ENCODE assay signal across 11 mouse cellular contexts in genomic region chr11:65475821-65476540, GRCm38 (mm10).
DNase-seq lines count a peak whose midpoint lies in the region; ATAC-seq and TF ChIP-seq lines count a peak whose summit lies in the region.
"Had no signal": no experiment of that assay in that cellular context is flagged by ENCODE, and none has a peak within 500 bp of the region (broad histone marks: within the 10 kb centered on the region; RNA-seq: fewer than 3 reads in every experiment).

No protein-coding gene starts in this region.

- WGBS in intestine, embryonic 14.5 days: 35% methylated on average over 18 of the region's 18 CpGs
- WGBS in intestine, postnatal 0 days: 60% methylated on average over 18 of the region's 18 CpGs
- 46% methylated on average over 18 of the region's 18 CpGs for WGBS in intestine, embryonic 16.5 days

- no peak for TF ChIP-seq POLR2A in brain, embryonic 14.5 days (IDR thresholded peaks at IDR 0.05; ENCODE audit: borderline replicate concordance, extremely low read depth, insufficient read depth, insufficient read length, poor library complexity, severe bottlenecking)

- no peak for DNase-seq in intestine, embryonic 14.5 days (ENCODE audit: low spot score)
- DNase-seq in brain, embryonic 14.5 days (ENCODE audit: low read depth): peak; percentile 60
- no peak for DNase-seq in kidney, postnatal 14 days
- DNase-seq in thymus, adult 18-20 months: no peak
- no peak for DNase-seq in thymus, postnatal 14 days
- DNase-seq: thymus, postnatal 36 days had no signal

- peaks cover 11% of the 10 kb centered on the region; the same call in 1 of the 2 replicates for H3K4me1 ChIP-seq in intestine, embryonic 14.5 days (replicated peaks; ENCODE audit: control insufficient read depth, insufficient read depth, low read length)
- H3K4me1 ChIP-seq in intestine, postnatal 0 days (replicated peaks; ENCODE audit: control insufficient read depth, insufficient read depth, low read length): 0 out of 2 replicates have a peak, but pooled peaks cover 2% of the 10 kb centered on the region
- peaks cover 3% of the 10 kb centered on the region; the same call in 1 of the 2 replicates for H3K4me1 ChIP-seq in intestine, embryonic 16.5 days (ENCODE audit: control insufficient read depth, insufficient read depth, low read length)
- H3K4me1 ChIP-seq: midbrain, embryonic 12.5 days had no signal

- no peak for ATAC-seq in intestine, embryonic 14.5 days (replicated peaks; ENCODE audit: low FRiP score, low TSS enrichment, low read depth)
- ATAC-seq in intestine, postnatal 0 days: no peak
- peak; percentile 23; the same call in 1 of the 2 replicates for ATAC-seq in intestine, embryonic 16.5 days

- H3K4me3 ChIP-seq in intestine, embryonic 14.5 days (ENCODE audit: low read depth, low read length): no peak overlapping the region
- H3K4me3 ChIP-seq in intestine, postnatal 0 days (ENCODE audit: low read depth, low read length): no peak overlapping the region
- H3K4me3 ChIP-seq in C2C12 (ENCODE audit: insufficient read depth, poor library complexity, severe bottlenecking): no peak overlapping the region
- no peak overlapping the region for H3K4me3 ChIP-seq in intestine, embryonic 16.5 days (ENCODE audit: low read length)
- H3K4me3 ChIP-seq: midbrain, embryonic 12.5 days had no signal

- no peak for TF ChIP-seq CTCF in intestine, postnatal 0 days (IDR thresholded peaks at IDR 0.05; ENCODE audit: low read depth)
- TF ChIP-seq CTCF in C2C12 (IDR thresholded peaks at IDR 0.05; ENCODE audit: control insufficient read depth, insufficient read depth, insufficient read length): no peak
- no peak for TF ChIP-seq CTCF in brain, embryonic 14.5 days (IDR thresholded peaks at IDR 0.05; ENCODE audit: borderline replicate concordance, extremely low read depth, insufficient read depth, insufficient read length)

- no peaks in the 10 kb centered on the region for H3K27me3 ChIP-seq in intestine, embryonic 14.5 days (replicated peaks; ENCODE audit: control insufficient read depth, insufficient read depth, low read length)
- no peaks in the 10 kb centered on the region for H3K27me3 ChIP-seq in intestine, postnatal 0 days (replicated peaks; ENCODE audit: control insufficient read depth, insufficient read depth, low read length)
- H3K27me3 ChIP-seq in C2C12 (ENCODE audit: control insufficient read depth, insufficient read depth, insufficient read length): no peaks in the 10 kb centered on the region
- H3K27me3 ChIP-seq in intestine, embryonic 16.5 days (replicated peaks; ENCODE audit: control insufficient read depth, insufficient read depth, low read length): no peaks in the 10 kb centered on the region
- H3K27me3 ChIP-seq: midbrain, embryonic 12.5 days had no signal

- no peak overlapping the region for H3K9ac ChIP-seq in intestine, embryonic 14.5 days (ENCODE audit: low read length)
- no peak overlapping the region for H3K9ac ChIP-seq in intestine, postnatal 0 days (ENCODE audit: low read depth, low read length)
- no peak overlapping the region for H3K9ac ChIP-seq in intestine, embryonic 16.5 days (ENCODE audit: low read depth, low read length)
- H3K9ac ChIP-seq: midbrain, embryonic 12.5 days had no signal

- H3K4me2 ChIP-seq in intestine, embryonic 14.5 days (ENCODE audit: low read length): no peak overlapping the region
- H3K4me2 ChIP-seq in intestine, postnatal 0 days (replicated peaks; ENCODE audit: low read depth): no peak overlapping the region
- H3K4me2 ChIP-seq in intestine, embryonic 16.5 days (ENCODE audit: low read depth, low read length): no peak overlapping the region
- H3K4me2 ChIP-seq: midbrain, embryonic 12.5 days had no signal

- no peak overlapping the region for H3ac ChIP-seq in C2C12 (ENCODE audit: control insufficient read depth, insufficient read length, low read depth)

- H3K79me2 ChIP-seq in C2C12 (ENCODE audit: control insufficient read depth, insufficient read depth): no peaks in the 10 kb centered on the region

- no peaks in the 10 kb centered on the region for H3K79me3 ChIP-seq in C2C12 (ENCODE audit: low read depth)

- H3K36me3 ChIP-seq in intestine, embryonic 14.5 days (ENCODE audit: control insufficient read depth, insufficient read depth, low read length): no peaks in the 10 kb centered on the region
- H3K36me3 ChIP-seq in intestine, postnatal 0 days (ENCODE audit: control insufficient read depth, insufficient read depth): no peaks in the 10 kb centered on the region
- H3K36me3 ChIP-seq in C2C12 (ENCODE audit: control insufficient read depth, insufficient read depth): no peaks in the 10 kb centered on the region
- H3K36me3 ChIP-seq in intestine, embryonic 16.5 days (ENCODE audit: control insufficient read depth, insufficient read depth, low read length): no peaks in the 10 kb centered on the region
- H3K36me3 ChIP-seq: midbrain, embryonic 12.5 days had no signal

- peak overlapping the region; percentile 69 for H3K27ac ChIP-seq in intestine, embryonic 14.5 days (ENCODE audit: low read depth)
- H3K27ac ChIP-seq in intestine, postnatal 0 days (ENCODE audit: low read depth, low read length): no peak overlapping the region
- peak overlapping the region; percentile 12; the same call in 1 of the 2 replicates for H3K27ac ChIP-seq in intestine, embryonic 16.5 days (ENCODE audit: low read length)
- H3K27ac ChIP-seq: kidney, postnatal 0 days; midbrain, embryonic 12.5 days had no signal

- no peaks in the 10 kb centered on the region for H3K9me3 ChIP-seq in intestine, embryonic 14.5 days (ENCODE audit: control insufficient read depth, low read length)
- no peaks in the 10 kb centered on the region for H3K9me3 ChIP-seq in intestine, postnatal 0 days (ENCODE audit: control insufficient read depth)
- H3K9me3 ChIP-seq in intestine, embryonic 16.5 days (ENCODE audit: control insufficient read depth, low read length): no peaks in the 10 kb centered on the region
- H3K9me3 ChIP-seq: midbrain, embryonic 12.5 days had no signal

TF ChIP-seq in C2C12, 6 proteins besides CTCF, POLR2A, EP300 and RAD21:
- TF ChIP-seq MYOG (IDR thresholded peaks at IDR 0.05; ENCODE audit: control insufficient read depth, extremely low read depth, insufficient read length) (no peak), CEBPB (IDR thresholded peaks at IDR 0.05; ENCODE audit: low read depth) (peak; percentile 63)
